Mouse (Mus musculus): ENCODE data around the gene Mrpl3.

DNA sequence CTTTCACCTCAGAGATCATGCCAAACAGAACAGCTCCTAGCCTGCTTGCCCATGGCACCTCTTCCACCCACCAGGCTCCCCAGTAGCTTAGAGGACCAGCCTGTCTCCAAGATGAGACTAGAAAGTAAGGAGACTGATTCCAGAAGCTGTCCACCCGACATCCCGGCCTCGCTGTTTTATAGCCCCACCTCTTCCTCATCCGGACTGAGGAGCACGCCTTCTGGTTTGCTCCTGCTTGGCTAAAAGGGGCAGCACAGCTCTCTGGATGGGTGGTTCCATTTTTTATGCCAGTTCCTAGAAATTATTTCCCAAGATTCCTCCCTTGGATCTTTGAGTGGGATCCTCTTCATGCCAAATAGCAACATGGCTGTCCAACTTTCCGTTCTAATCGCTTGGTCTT lies 19.4 kb upstream of the Mrpl3 start:
- TF ChIP-seq POLR2A (IDR thresholded peaks at IDR 0.05; ENCODE audit: extremely low read depth, insufficient read depth, low read length) (no peak), CTCF (IDR thresholded peaks at IDR 0.05; ENCODE audit: extremely low read depth, insufficient read depth, low read length) (no peak)
